Comparison of ENCODE assay signal across 13 mouse cellular contexts in genomic region chr3:68581591-68581990, GRCm38 (mm10).
DNase-seq lines count a peak whose midpoint lies in the region; ATAC-seq and TF ChIP-seq lines count a peak whose summit lies in the region.
"Had no signal": no experiment of that assay in that cellular context is flagged by ENCODE, and none has a peak within 500 bp of the region (broad histone marks: within the 10 kb centered on the region; RNA-seq: fewer than 3 reads in every experiment).

No protein-coding gene starts in this region.

- no peak for ATAC-seq in heart, embryonic 11.5 days (replicated peaks; ENCODE audit: insufficient number of reproducible peaks, low FRiP score, low TSS enrichment)
- ATAC-seq in lung, postnatal 0 days = no peak
- ATAC-seq in stomach, postnatal 0 days (ENCODE audit: low FRiP score, low TSS enrichment) = no peak
- ATAC-seq: CD4-positive, CD25-positive, alpha-beta regulatory T cell, adult 4 months; intestine, embryonic 15.5 days had no signal

- H3K4me1 ChIP-seq in heart, embryonic 10.5 days = peaks cover 80% of the 10 kb centered on the region
- H3K4me1 ChIP-seq in heart, embryonic 11.5 days (ENCODE audit: control insufficient read depth, insufficient read depth, low read length) = peaks cover 56% of the 10 kb centered on the region
- H3K4me1 ChIP-seq in lung, postnatal 0 days (ENCODE audit: insufficient read depth, low read depth, low read length) = peaks cover 7% of the 10 kb centered on the region; the same call in 1 of the 2 replicates
- peaks cover 30% of the 10 kb centered on the region for H3K4me1 ChIP-seq in olfactory bulb, adult 2 months (ENCODE audit: control insufficient read depth, insufficient read depth, low read length)
- peaks cover 3% of the 10 kb centered on the region for H3K4me1 ChIP-seq in stomach, postnatal 0 days (replicated peaks; ENCODE audit: control insufficient read depth, insufficient read depth)

- H3K9ac ChIP-seq in heart, embryonic 11.5 days (ENCODE audit: low read depth, low read length) = no peak overlapping the region
- H3K9ac ChIP-seq in lung, postnatal 0 days (replicated peaks; ENCODE audit: low read depth) = no peak overlapping the region
- no peak overlapping the region for H3K9ac ChIP-seq in stomach, postnatal 0 days (ENCODE audit: low read length)
- H3K9ac ChIP-seq: forebrain, embryonic 12.5 days; intestine, embryonic 15.5 days had no signal

- TF ChIP-seq EP300 in lung, postnatal 0 days (IDR thresholded peaks at IDR 0.05) = no peak
- TF ChIP-seq EP300 in stomach, postnatal 0 days (optimal IDR thresholded peaks at IDR 0.05) = no peak

- no peak overlapping the region for H3K4me2 ChIP-seq in heart, embryonic 11.5 days
- H3K4me2 ChIP-seq in lung, postnatal 0 days (replicated peaks; ENCODE audit: low read depth, low read length) = no peak overlapping the region
- H3K4me2 ChIP-seq in stomach, postnatal 0 days (replicated peaks; ENCODE audit: low read depth) = no peak overlapping the region
- H3K4me2 ChIP-seq: forebrain, embryonic 12.5 days had no signal

- H3K4me3 ChIP-seq in heart, embryonic 10.5 days = no peak overlapping the region
- H3K4me3 ChIP-seq in heart, embryonic 11.5 days (ENCODE audit: low read depth, low read length) = no peak overlapping the region
- H3K4me3 ChIP-seq in lung, postnatal 0 days (ENCODE audit: low read depth, low read length) = no peak overlapping the region
- H3K4me3 ChIP-seq in olfactory bulb, adult 2 months (ENCODE audit: insufficient read depth, low read depth, low read length) = peak overlapping the region; percentile 24; the same call in 1 of the 2 replicates
- no peak overlapping the region for H3K4me3 ChIP-seq in stomach, postnatal 0 days (ENCODE audit: low read depth, low read length)
- H3K4me3 ChIP-seq: forebrain, embryonic 12.5 days; intestine, embryonic 15.5 days had no signal

- TF ChIP-seq CTCF in lung, postnatal 0 days (IDR thresholded peaks at IDR 0.05) = peak; percentile 18; the same call in 1 of the 2 replicates
- TF ChIP-seq CTCF in olfactory bulb, adult 2 months (IDR thresholded peaks at IDR 0.05; ENCODE audit: insufficient read depth, low read depth, low read length) = no peak
- no peak for TF ChIP-seq CTCF in stomach, postnatal 0 days (IDR thresholded peaks at IDR 0.05; ENCODE audit: low read depth)

- no peaks in the 10 kb centered on the region for H3K36me3 ChIP-seq in heart, embryonic 10.5 days
- H3K36me3 ChIP-seq in heart, embryonic 11.5 days (ENCODE audit: control insufficient read depth, insufficient read depth, low read length) = no peaks in the 10 kb centered on the region
- H3K36me3 ChIP-seq in lung, postnatal 0 days (ENCODE audit: insufficient read depth, low read length) = no peaks in the 10 kb centered on the region
- H3K36me3 ChIP-seq in stomach, postnatal 0 days (ENCODE audit: control insufficient read depth, insufficient read depth, low read length) = no peaks in the 10 kb centered on the region
- H3K36me3 ChIP-seq: forebrain, embryonic 12.5 days; intestine, embryonic 15.5 days had no signal

- no peaks in the 10 kb centered on the region for H3K9me3 ChIP-seq in heart, embryonic 10.5 days
- no peaks in the 10 kb centered on the region for H3K9me3 ChIP-seq in heart, embryonic 11.5 days (replicated peaks; ENCODE audit: control insufficient read depth, low read length)
- H3K9me3 ChIP-seq in lung, postnatal 0 days (ENCODE audit: low read length) = no peaks in the 10 kb centered on the region
- no peaks in the 10 kb centered on the region for H3K9me3 ChIP-seq in stomach, postnatal 0 days (ENCODE audit: control insufficient read depth, low read length)
- H3K9me3 ChIP-seq: forebrain, embryonic 12.5 days; intestine, embryonic 15.5 days had no signal

- peak overlapping the region; percentile 91 for H3K27ac ChIP-seq in heart, embryonic 10.5 days
- no peak overlapping the region for H3K27ac ChIP-seq in heart, embryonic 11.5 days (ENCODE audit: low read depth, low read length)
- H3K27ac ChIP-seq in lung, postnatal 0 days (ENCODE audit: low read length) = no peak overlapping the region
- H3K27ac ChIP-seq in olfactory bulb, adult 2 months (ENCODE audit: insufficient read depth, low read depth, low read length) = no peak overlapping the region
- H3K27ac ChIP-seq in stomach, postnatal 0 days (replicated peaks) = no peak overlapping the region
- H3K27ac ChIP-seq: intestine, embryonic 15.5 days had no signal

- DNase-seq in heart, embryonic 10.5 days (ENCODE audit: low spot score) = no peak
- DNase-seq in lung, postnatal 0 days (ENCODE audit: low spot score) = no peak
- no peak for DNase-seq in lung, postnatal 10 days
- DNase-seq in cerebellum, adult 9-10 months = peak; percentile 82
- no peak for DNase-seq in right cerebral cortex, adult 18-20 months
- no peak for DNase-seq in stomach, postnatal 0 days (ENCODE audit: low spot score)
- DNase-seq: lung, postnatal 4 days; retina, postnatal 1 day had no signal

- no peak for TF ChIP-seq POLR2A in olfactory bulb, adult 2 months (IDR thresholded peaks at IDR 0.05; ENCODE audit: insufficient read depth, low read depth, low read length)

- 62% methylated on average over 13 of the region's 13 CpGs for WGBS in heart, embryonic 10.5 days
- WGBS in heart, embryonic 11.5 days (ENCODE audit: insufficient replicate concordance) = 57% methylated on average over 13 of the region's 13 CpGs
- WGBS in lung, postnatal 0 days = 71% methylated on average over 13 of the region's 13 CpGs
- 48% methylated on average over 13 of the region's 13 CpGs for WGBS in olfactory bulb, adult 2 months
- 73% methylated on average over 13 of the region's 13 CpGs for WGBS in stomach, postnatal 0 days

- no peaks in the 10 kb centered on the region for H3K27me3 ChIP-seq in heart, embryonic 10.5 days (ENCODE audit: insufficient read depth, poor library complexity, severe bottlenecking)
- H3K27me3 ChIP-seq in heart, embryonic 11.5 days (ENCODE audit: control insufficient read depth, insufficient read depth, low read length) = no peaks in the 10 kb centered on the region
- H3K27me3 ChIP-seq in lung, postnatal 0 days (replicated peaks; ENCODE audit: insufficient read depth, low read length) = no peaks in the 10 kb centered on the region
- no peaks in the 10 kb centered on the region for H3K27me3 ChIP-seq in stomach, postnatal 0 days (ENCODE audit: control insufficient read depth, insufficient read depth, low read length)
- H3K27me3 ChIP-seq: forebrain, embryonic 12.5 days; intestine, embryonic 15.5 days had no signal
